Mouse (Mus musculus): ENCODE results near the gene Fam13a. TPM values are rescaled to one million over a fixed set of nuclear protein-coding genes. Genes with fewer than 3 reads are reported as not detected.

Fam13a gene
- polyA plus RNA-seq, 1 experiment from 2014 or later: 11.6 TPM

- no peak overlapping the region for H3K9ac ChIP-seq
- H3K27me3 ChIP-seq: no peaks in the 10 kb centered on the region
- no peak for ATAC-seq (ENCODE audit: low FRiP score, low read depth)
- H3K4me1 ChIP-seq (replicated peaks): peaks cover 23% of the 10 kb centered on the region
- no peak overlapping the region for H3K4me3 ChIP-seq
- no peak overlapping the region for H3K4me2 ChIP-seq
- no peaks in the 10 kb centered on the region for H3K36me3 ChIP-seq
- no peaks in the 10 kb centered on the region for H3K9me3 ChIP-seq
- no peak overlapping the region for H3K27ac ChIP-seq (replicated peaks)
- 90% methylated on average over 9 of the region's 9 CpGs for WGBS
These were observed 94.4 kb downstream of the Fam13a start for GRCm38 (mm10) chr6:58929911-58930431.

DNA sequence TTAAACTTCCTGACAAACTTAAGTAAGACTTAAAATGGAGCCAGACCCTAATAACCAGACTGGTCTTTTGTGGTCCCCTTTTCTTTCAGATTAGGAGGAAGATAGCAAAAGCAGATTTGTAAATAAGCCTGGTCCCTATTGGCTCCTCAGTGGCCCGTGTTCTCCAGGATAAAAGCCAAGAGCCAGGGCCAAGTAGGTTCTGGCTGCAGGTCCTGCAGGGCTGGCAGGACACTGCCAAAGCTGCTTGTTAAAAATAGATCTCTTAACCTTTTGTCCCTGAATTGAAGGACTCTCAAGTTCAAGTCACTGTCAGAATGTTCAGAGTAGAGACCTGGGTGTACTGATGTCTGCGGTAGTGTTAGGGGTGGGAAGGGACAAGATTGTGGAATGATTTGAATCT, 96.5 kb downstream of the Fam13a start:
- 72% methylated on average over 2 of the region's 2 CpGs for WGBS
- peaks cover 9% of the 10 kb centered on the region for H3K4me1 ChIP-seq (replicated peaks)
- H3K9me3 ChIP-seq: no peaks in the 10 kb centered on the region
- H3K27me3 ChIP-seq: no peaks in the 10 kb centered on the region
- H3K27ac ChIP-seq (replicated peaks): no peak overlapping the region
- no peak for ATAC-seq (ENCODE audit: low FRiP score, low read depth)
- no peak overlapping the region for H3K4me3 ChIP-seq
- no peak overlapping the region for H3K9ac ChIP-seq
- no peaks in the 10 kb centered on the region for H3K36me3 ChIP-seq
- H3K4me2 ChIP-seq: no peak overlapping the region

DNA sequence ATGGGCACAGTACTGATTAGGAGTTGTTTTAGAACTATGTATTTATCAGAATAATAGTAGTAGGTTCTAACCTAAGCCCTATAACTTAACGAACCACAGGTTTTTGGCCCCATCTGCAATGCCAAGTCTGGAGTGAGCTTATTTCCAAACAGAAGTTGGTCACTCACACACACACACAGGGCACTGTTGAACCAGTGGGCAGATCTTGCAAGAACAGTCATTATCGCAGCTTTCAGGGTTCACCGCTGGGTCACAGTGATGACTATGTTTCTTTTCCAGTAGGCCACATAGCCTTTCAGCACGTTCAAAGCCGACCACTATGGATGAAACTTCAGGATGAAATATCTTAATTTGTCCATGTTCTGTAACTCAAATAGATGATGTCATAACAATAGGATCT, 101.8 kb downstream of the Fam13a start:
- Histone ChIP-seq H3K9ac (no peak overlapping the region), H3K4me1 (replicated peaks) (no peaks in the 10 kb centered on the region), H3K27me3 (no peaks in the 10 kb centered on the region), H3K27ac (replicated peaks) (no peak overlapping the region), H3K4me3 (no peak overlapping the region), H3K9me3 (no peaks in the 10 kb centered on the region), H3K36me3 (peaks cover 14% of the 10 kb centered on the region), H3K4me2 (no peak overlapping the region)
- no peak for ATAC-seq (ENCODE audit: low FRiP score, low read depth)
- 91% methylated on average over 5 of the region's 5 CpGs for WGBS

DNA sequence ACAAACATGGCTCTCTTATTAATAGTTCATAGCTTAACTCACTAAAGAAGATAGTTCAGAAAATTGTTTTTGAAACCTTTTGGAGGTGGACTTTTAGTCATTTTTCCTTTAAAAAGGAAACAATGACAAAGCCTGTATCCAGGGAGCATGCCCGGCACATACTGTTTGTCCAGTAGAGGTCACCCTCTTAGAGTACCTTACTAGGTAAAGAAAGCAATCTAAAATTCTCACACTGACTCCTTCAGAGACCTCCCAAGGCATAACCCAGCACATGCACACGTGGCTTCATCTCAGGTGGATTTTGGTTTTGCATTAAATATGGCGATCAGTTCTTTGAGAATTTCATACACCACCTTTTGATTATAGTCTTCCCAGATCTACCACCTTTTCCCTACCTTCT, 102.7 kb downstream of the Fam13a start:
- H3K4me3 ChIP-seq: no peak overlapping the region
- no peaks in the 10 kb centered on the region for H3K9me3 ChIP-seq
- ATAC-seq (ENCODE audit: low FRiP score, low read depth): no peak
- H3K27me3 ChIP-seq: no peaks in the 10 kb centered on the region
- no peak overlapping the region for H3K4me2 ChIP-seq
- H3K36me3 ChIP-seq: peaks cover 21% of the 10 kb centered on the region
- no peak overlapping the region for H3K27ac ChIP-seq (replicated peaks)
- no peak overlapping the region for H3K9ac ChIP-seq
- 50% methylated on average over 3 of the region's 3 CpGs for WGBS
- no peaks in the 10 kb centered on the region for H3K4me1 ChIP-seq (replicated peaks)

- Histone ChIP-seq H3K27ac (replicated peaks) (no peak overlapping the region), H3K4me1 (replicated peaks) (no peaks in the 10 kb centered on the region), H3K4me3 (no peak overlapping the region), H3K4me2 (no peak overlapping the region), H3K9ac (no peak overlapping the region), H3K9me3 (no peaks in the 10 kb centered on the region), H3K27me3 (no peaks in the 10 kb centered on the region), H3K36me3 (peaks cover 27% of the 10 kb centered on the region)
- WGBS: 82% methylated on average over 6 of the region's 6 CpGs
- ATAC-seq (ENCODE audit: low FRiP score, low read depth): no peak
These were observed 103.6 kb downstream of the Fam13a start for GRCm38 (mm10) chr6:58920735-58921134.

DNA sequence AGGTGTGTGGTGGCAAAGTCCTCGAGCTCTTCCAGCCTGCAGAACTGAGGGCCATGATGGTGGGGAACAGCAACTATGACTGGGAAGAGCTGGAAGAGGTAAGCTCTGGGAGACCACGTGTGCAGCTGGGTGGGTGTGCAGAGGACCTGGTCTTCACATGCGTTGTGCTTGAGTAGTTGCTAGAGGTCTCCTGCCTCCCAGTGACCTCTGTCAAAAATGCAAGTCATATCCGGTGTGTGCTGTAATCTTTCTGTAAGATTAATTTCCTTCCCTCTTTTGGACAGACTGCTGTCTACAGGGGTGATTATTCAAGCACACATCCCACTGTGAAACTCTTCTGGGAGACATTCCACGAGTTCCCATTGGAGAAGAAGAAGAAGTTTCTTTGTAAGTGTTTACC, 107.9 kb downstream of the Fam13a start:
- no peak for ATAC-seq (ENCODE audit: low FRiP score, low read depth)
- 92% methylated on average over 5 of the region's 5 CpGs for WGBS

DNA sequence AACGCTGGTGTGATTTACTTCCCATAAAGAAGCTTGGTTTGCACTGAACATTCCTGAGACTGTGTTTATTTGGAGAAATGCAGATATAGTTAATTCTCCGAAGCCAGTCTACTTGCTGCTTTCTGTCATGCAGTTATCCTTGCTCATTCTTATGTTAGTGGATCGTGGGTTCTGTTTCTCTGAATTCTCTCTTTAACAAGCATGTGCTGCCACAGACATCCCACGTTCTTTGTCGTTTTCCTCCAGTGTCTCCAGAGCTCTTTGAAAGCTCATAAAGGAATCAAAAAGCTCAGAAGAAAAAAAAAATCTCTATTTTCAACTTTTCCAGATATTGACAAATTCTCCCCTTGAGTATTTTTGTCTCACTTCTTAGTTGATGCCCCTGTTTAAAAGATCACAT, 110.4 kb downstream of the Fam13a start:
- H3K27me3 ChIP-seq: no peaks in the 10 kb centered on the region
- WGBS: 77% methylated on average over 5 of the region's 5 CpGs
- no peak overlapping the region for H3K4me3 ChIP-seq
- no peaks in the 10 kb centered on the region for H3K4me1 ChIP-seq (replicated peaks)
- H3K9ac ChIP-seq: no peak overlapping the region
- no peak overlapping the region for H3K27ac ChIP-seq (replicated peaks)
- no peaks in the 10 kb centered on the region for H3K9me3 ChIP-seq
- ATAC-seq (ENCODE audit: low FRiP score, low read depth): no peak
- H3K36me3 ChIP-seq: peaks cover 23% of the 10 kb centered on the region
- no peak overlapping the region for H3K4me2 ChIP-seq

More for the DNA sequence above, 107.9 kb downstream of the Fam13a start:
- no peak overlapping the region for H3K27ac ChIP-seq (replicated peaks)
- H3K36me3 ChIP-seq: peaks cover 27% of the 10 kb centered on the region
- no peaks in the 10 kb centered on the region for H3K9me3 ChIP-seq
- H3K27me3 ChIP-seq: no peaks in the 10 kb centered on the region
- no peak overlapping the region for H3K4me2 ChIP-seq
- H3K4me3 ChIP-seq: no peak overlapping the region
- no peak overlapping the region for H3K9ac ChIP-seq
- H3K4me1 ChIP-seq (replicated peaks): no peaks in the 10 kb centered on the region

DNA sequence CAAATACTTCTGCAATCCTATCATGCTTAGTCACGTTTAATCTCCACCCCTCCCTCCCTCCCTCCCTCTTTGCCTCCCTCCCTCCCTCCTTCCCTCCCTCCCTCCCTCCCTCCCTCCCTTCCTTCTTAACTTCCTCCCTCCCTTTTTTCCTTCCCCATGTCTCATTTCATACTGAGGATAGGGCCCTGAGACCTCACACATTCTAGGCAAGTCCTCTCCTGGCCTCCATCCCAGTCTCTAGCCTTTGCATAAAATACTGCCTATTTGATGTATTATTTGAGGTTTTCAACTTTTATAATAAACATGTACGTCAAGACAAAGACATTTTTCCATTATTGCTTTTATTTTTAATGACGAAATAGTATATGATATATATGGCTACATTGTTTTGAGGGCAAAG, 110.8 kb downstream of the Fam13a start:
- Histone ChIP-seq H3K27me3 (no peaks in the 10 kb centered on the region), H3K9me3 (no peaks in the 10 kb centered on the region), H3K36me3 (peaks cover 19% of the 10 kb centered on the region), H3K4me2 (no peak overlapping the region), H3K27ac (replicated peaks) (no peak overlapping the region), H3K4me3 (no peak overlapping the region), H3K9ac (no peak overlapping the region), H3K4me1 (replicated peaks) (no peaks in the 10 kb centered on the region)
- WGBS: 83% methylated on average over 3 of the region's 3 CpGs
- no peak for ATAC-seq (ENCODE audit: low FRiP score, low read depth)

- no peak overlapping the region for H3K4me3 ChIP-seq
- H3K36me3 ChIP-seq: peaks cover 16% of the 10 kb centered on the region
- H3K9me3 ChIP-seq: no peaks in the 10 kb centered on the region
- no peak overlapping the region for H3K9ac ChIP-seq
- H3K27ac ChIP-seq (replicated peaks): no peak overlapping the region
- no peaks in the 10 kb centered on the region for H3K27me3 ChIP-seq
- no peaks in the 10 kb centered on the region for H3K4me1 ChIP-seq (replicated peaks)
- 71% methylated on average over 5 of the region's 5 CpGs for WGBS
- no peak overlapping the region for H3K4me2 ChIP-seq
- no peak for ATAC-seq (ENCODE audit: low FRiP score, low read depth)
These were observed 111.5 kb downstream of the Fam13a start for GRCm38 (mm10) chr6:58912842-58913241.

DNA sequence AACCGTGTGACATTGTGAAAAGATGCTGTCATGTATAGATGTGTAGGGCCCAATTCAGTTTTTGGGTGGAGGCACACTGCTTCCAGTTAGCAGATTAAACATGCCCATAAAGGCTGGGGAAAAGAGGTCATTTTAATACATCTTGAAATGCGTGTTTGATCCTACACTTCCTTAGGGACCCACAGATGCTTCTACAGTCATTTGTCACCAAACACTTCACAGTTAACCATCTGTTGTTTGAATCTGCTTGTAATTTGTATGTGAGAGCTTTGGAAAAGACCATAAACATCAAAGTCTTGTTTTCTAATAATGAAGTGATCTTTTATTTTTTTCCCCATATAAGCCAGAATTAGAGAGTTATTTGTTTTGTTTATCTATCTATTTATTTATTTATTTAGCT, 116.6 kb downstream of the Fam13a start:
- peaks cover 13% of the 10 kb centered on the region for H3K36me3 ChIP-seq
- 0 out of 2 replicates have a peak overlapping the region, but pooled peaks have one; percentile 54 for H3K4me3 ChIP-seq
- ATAC-seq (ENCODE audit: low FRiP score, low read depth): no peak
- H3K4me1 ChIP-seq (replicated peaks): peaks cover 8% of the 10 kb centered on the region; the same call in 1 of the 2 replicates
- H3K27me3 ChIP-seq: no peaks in the 10 kb centered on the region
- H3K4me2 ChIP-seq: peak overlapping the region; percentile 61
- WGBS: 64% methylated on average over 2 of the region's 2 CpGs
- peak overlapping the region; percentile 85 for H3K27ac ChIP-seq (replicated peaks)
- peaks cover 2% of the 10 kb centered on the region; the same call in 1 of the 2 replicates for H3K9me3 ChIP-seq
- no peak overlapping the region for H3K9ac ChIP-seq

DNA sequence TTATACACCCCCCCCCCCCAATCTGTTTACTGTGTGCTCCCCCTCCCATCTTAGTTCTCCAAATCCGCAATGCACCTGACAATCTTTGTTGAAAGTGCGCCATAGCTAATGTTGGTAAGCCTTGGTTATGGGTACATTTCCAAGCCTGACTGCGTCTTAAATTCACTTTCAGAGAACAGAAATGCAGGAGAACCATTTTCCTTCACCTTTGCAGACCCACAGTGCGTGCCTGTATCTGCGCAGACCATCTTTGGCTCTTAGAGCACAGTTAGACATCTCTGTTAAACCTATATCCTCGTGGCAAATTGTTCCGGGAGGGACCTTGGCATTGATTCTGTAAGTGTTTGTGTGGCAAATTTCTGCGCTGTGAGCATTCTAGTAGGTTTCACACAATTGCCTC, 117.0 kb downstream of the Fam13a start:
- peaks cover 8% of the 10 kb centered on the region; the same call in 1 of the 2 replicates for H3K4me1 ChIP-seq (replicated peaks)
- H3K27ac ChIP-seq (replicated peaks): peak overlapping the region; percentile 85
- WGBS: 71% methylated on average over 8 of the region's 8 CpGs
- H3K27me3 ChIP-seq: no peaks in the 10 kb centered on the region
- H3K9me3 ChIP-seq: peaks cover 2% of the 10 kb centered on the region; the same call in 1 of the 2 replicates
- H3K36me3 ChIP-seq: peaks cover 13% of the 10 kb centered on the region
- peak; percentile 0; the same call in 1 of the 2 replicates for ATAC-seq (ENCODE audit: low FRiP score, low read depth)
- peak overlapping the region; percentile 54 for H3K4me3 ChIP-seq
- H3K4me2 ChIP-seq: peak overlapping the region; percentile 61
- no peak overlapping the region for H3K9ac ChIP-seq

DNA sequence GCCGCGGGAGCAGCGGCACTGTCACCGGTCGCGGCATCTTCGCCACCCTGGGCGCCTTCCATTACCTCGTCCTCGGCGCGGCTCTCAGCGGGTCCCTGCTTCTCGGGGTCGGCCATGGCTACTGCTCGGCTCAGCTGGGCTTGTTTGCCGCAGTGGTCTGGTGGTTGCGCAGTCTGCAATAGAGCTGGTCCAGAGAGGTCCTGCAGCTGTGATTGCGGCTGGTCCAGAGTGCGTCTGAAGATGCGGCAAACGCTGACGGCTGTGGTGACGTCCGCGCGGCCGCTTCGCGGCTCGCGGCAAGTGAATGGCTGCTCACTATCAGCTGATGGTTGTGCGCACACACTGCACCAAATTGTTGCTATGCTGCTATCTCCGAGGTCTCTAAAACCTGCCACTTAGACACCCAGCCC, 117.5 kb downstream of the Fam13a start, which contains the start of gene Nap1l5:
TSS of gene Nap1l5 (minus strand) at position 225 of the 410 bp plus-strand sequence.
- Histone ChIP-seq H3K4me2 (peak within 1 kb of the TSS; percentile 61), H3K9ac (peak within 1 kb of the TSS; percentile 64), H3K4me1 (replicated peaks) (peaks cover 8% of the 10 kb centered on the region; the same call in 1 of the 2 replicates), H3K4me3 (peak within 1 kb of the TSS; percentile 54), H3K27me3 (no peaks in the 10 kb centered on the region), H3K27ac (replicated peaks) (peak within 1 kb of the TSS; percentile 85), H3K36me3 (peaks cover 13% of the 10 kb centered on the region), H3K9me3 (peaks cover 2% of the 10 kb centered on the region; the same call in 1 of the 2 replicates)
- ATAC-seq (ENCODE audit: low FRiP score, low read depth): peak; percentile 96
- 47% methylated on average over 34 of the region's 34 CpGs for WGBS

DNA sequence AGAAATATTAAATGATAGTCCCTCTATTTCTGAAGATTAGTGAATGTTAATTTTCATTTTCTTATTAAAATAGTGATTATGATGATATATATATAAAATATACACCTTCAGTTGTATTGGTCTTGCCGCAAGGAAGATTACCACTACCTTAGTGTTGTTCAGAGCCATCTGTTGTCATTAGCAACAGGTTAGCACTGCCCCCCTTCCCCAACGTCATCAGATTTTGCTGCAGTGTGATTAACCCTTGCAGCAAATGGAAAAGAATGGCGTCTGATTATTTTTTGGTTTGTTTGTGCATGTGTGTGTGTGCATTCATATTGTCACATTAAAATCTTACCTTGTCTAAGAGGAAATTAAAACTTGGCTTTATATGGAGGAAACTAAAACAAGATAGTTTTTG, 119.8 kb downstream of the Fam13a start:
- Histone ChIP-seq H3K9me3 (peaks cover 2% of the 10 kb centered on the region; the same call in 1 of the 2 replicates), H3K27ac (replicated peaks) (no peak overlapping the region), H3K4me3 (no peak overlapping the region), H3K27me3 (no peaks in the 10 kb centered on the region), H3K36me3 (peaks cover 13% of the 10 kb centered on the region), H3K4me2 (no peak overlapping the region), H3K9ac (no peak overlapping the region), H3K4me1 (replicated peaks) (peaks cover 8% of the 10 kb centered on the region; the same call in 1 of the 2 replicates)
- 56% methylated on average over 3 of the region's 3 CpGs for WGBS
- ATAC-seq (ENCODE audit: low FRiP score, low read depth): no peak

Data from hindbrain, embryonic 15.5 days (tissue).